Mouse (Mus musculus): ENCODE measurements around the gene Fbxo22. TPM values are rescaled to one million over a fixed set of nuclear protein-coding genes. Genes with fewer than 3 reads are reported as not detected.

The Fbxo22 gene
- polyA plus RNA-seq, 1 experiment from 2014 or later, result 86.4 TPM

DNA sequence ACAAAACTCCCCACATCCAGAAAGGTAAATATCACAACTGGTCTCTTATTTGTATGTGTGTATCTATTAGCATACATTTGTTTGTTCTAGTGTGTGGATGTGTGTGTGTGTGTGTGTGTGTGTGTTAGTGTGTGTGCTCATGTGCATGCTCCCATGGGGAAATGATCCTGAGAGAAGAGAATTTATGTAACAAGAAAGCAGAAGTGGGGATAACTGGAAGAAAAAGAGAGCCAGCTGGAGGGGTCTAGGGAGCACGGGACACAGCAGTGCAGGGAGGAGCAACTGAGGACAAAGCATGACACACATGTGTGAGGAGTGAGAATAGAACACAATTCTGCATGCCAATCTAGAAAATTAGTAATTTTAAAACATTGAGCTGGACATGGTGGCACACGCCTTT is 48.4 kb downstream of the Fbxo22 start:
- Histone ChIP-seq H3K9me3 (no peaks in the 10 kb centered on the region), H3K27ac (no peak overlapping the region), H3K4me2 (no peak overlapping the region), H3K27me3 (no peaks in the 10 kb centered on the region), H3K36me3 (replicated peaks) (no peaks in the 10 kb centered on the region), H3K4me3 (replicated peaks) (no peak overlapping the region), H3K4me1 (no peaks in the 10 kb centered on the region), H3K9ac (no peak overlapping the region)
- WGBS, result 98% methylated on average over 2 of the region's 2 CpGs
- no peak for ATAC-seq (ENCODE audit: low FRiP score)

DNA sequence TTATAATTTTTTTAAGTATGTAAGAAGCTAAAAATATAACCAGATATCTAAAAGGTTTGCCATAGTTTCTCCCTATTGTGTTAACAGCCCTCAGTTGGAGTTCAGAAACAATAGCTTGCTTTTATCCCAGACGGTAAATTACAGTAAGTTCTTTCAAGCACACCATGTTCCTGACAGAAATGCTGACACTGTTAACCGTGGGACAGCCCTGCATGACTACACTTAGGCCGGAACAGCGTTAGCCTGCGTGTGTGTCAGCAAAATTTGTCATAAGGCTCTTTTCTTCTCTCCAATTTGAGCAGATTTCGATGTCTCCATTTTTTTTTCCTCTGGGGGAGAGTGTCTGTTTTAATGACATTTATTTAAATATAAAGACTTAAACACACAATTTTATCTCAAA is 51.0 kb downstream of the Fbxo22 start:
- H3K27ac ChIP-seq, result no peak overlapping the region
- no peaks in the 10 kb centered on the region for H3K36me3 ChIP-seq (replicated peaks)
- no peaks in the 10 kb centered on the region for H3K4me1 ChIP-seq
- no peaks in the 10 kb centered on the region for H3K27me3 ChIP-seq
- WGBS, result 78% methylated on average over 6 of the region's 6 CpGs
- H3K9ac ChIP-seq, result no peak overlapping the region
- no peak overlapping the region for H3K4me2 ChIP-seq
- ATAC-seq (ENCODE audit: low FRiP score), result no peak
- H3K4me3 ChIP-seq (replicated peaks), result no peak overlapping the region
- no peaks in the 10 kb centered on the region for H3K9me3 ChIP-seq

DNA sequence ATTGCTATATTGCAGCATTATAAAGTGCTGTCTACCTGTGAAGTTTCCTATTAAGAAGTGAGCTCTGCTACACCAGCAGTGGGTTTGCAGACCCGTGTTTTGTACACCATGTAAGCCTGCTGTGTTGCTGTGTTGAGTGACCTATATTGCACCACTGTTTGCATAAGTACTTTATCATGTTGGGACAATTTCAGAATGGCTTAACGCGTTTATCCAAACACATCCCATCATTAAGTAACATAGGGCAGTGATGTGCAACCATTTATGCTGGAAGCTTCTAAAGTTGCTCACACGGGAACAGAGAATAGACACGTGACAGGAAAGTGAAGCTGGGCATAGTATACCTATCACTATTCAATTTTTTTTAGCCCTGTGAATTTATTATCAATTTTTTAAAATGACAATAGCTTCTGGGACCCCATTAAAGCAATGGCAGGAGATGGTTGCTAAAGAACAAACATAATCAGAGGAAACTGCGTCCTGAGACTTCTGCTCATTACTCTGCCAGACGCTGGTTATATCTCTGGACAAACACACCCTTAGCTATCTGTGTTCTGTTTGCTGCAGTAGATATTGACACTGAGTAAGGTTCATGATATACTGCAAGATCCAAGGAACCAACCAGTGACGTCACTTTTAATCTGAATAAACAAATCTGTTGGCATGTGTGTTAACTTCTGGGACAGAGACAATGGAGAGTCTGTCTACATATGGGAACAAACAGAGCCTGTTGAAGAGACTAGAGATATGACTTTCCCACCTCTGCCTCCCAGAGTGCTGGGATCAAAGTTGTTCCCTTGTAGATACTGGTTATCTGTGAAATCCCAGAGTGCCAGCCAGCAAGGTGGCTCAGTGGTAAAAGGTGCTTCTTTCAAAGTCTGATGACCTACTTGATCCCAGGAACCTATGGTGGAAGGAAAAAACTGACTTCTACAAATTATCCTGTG is 55.9 kb downstream of the Fbxo22 start:
- H3K9ac ChIP-seq, result no peak overlapping the region
- no peaks in the 10 kb centered on the region for H3K9me3 ChIP-seq
- no peaks in the 10 kb centered on the region for H3K36me3 ChIP-seq (replicated peaks)
- H3K4me3 ChIP-seq (replicated peaks), result no peak overlapping the region
- H3K4me1 ChIP-seq, result no peaks in the 10 kb centered on the region
- no peak for ATAC-seq (ENCODE audit: low FRiP score)
- H3K27me3 ChIP-seq, result no peaks in the 10 kb centered on the region
- no peak overlapping the region for H3K4me2 ChIP-seq
- H3K27ac ChIP-seq, result no peak overlapping the region
- whole genome bisulfite sequencing, result 87% methylated on average over 8 of the region's 8 CpGs

DNA sequence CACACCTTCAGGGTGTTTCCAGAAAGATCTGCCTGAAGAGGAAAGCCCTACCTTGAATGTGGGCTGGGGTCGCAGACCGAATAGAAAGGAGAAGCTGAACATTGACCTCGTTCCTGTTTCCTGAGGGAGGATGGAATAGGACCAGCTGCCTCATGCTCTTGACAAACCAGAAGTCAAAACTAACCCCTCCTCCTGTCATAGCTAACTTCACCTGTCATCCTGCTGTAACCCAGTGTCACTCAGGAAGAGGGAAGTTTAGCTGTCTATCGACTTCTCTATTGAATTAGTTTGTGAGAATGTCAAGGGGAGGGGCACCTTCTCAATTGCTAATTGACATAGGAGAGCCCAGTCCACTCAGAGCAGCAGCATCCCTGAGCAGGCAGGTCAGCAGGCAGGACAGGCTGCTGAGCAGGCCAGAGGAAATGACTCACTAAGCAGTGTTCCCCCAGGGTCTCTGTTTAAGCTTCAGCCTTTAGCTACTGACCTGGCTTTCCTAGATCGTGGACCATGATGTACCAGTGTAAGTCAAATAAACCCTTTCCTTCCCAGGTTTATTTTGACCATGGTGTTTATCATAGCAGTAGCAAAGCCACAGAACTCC is 63.3 kb downstream of the Fbxo22 start:
- Histone ChIP-seq H3K9ac (no peak overlapping the region), H3K36me3 (replicated peaks) (no peaks in the 10 kb centered on the region), H3K27ac (no peak overlapping the region), H3K9me3 (no peaks in the 10 kb centered on the region), H3K27me3 (no peaks in the 10 kb centered on the region), H3K4me2 (no peak overlapping the region), H3K4me1 (no peaks in the 10 kb centered on the region), H3K4me3 (replicated peaks) (no peak overlapping the region)
- no peak for ATAC-seq (ENCODE audit: low FRiP score)
- WGBS, result 63% methylated on average over 5 of the region's 5 CpGs

DNA sequence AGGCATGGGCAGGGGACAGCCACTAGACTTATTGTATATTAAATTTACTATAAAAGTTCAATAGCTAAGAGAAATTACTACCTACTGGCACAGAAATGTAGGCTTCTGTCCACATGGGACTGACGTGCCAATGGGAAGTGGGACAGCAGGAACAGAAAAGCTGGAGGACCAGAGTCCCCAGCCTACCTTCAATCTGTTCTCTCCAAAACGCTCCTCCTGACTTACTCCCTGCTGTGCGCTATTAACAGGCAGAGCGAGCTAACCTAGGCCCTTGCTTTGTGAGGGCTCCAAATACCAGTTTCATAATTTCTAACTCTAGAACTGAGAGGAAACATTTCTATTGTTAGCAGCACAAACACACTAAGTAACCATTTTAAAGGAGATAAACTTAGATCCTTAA is 65.2 kb downstream of the Fbxo22 start:
- Histone ChIP-seq H3K27ac (no peak overlapping the region), H3K36me3 (replicated peaks) (no peaks in the 10 kb centered on the region), H3K4me3 (replicated peaks) (no peak overlapping the region), H3K9me3 (no peaks in the 10 kb centered on the region), H3K4me1 (no peaks in the 10 kb centered on the region), H3K27me3 (no peaks in the 10 kb centered on the region), H3K4me2 (no peak overlapping the region), H3K9ac (no peak overlapping the region)
- ATAC-seq (ENCODE audit: low FRiP score), result no peak
- WGBS, result 35% methylated on average over 4 of the region's 4 CpGs

Other genes starting within 250 kb of the Fbxo22 start
- 1.2 and 1.6 TPM in 2 replicates for gene Chrna5, start 228.0 kb upstream of the Fbxo22 start, polyA plus RNA-seq (2016; fragmentation: Nextera tagmentation; extraction: Ambion mirVana)
- 6.7 and 7.7 TPM in 2 replicates for gene Chrna3, start 182.4 kb upstream of the Fbxo22 start, polyA plus RNA-seq (2016; fragmentation: Nextera tagmentation; extraction: Ambion mirVana)
- 1.2 TPM in 2 replicates for gene Chrnb4, start 160.1 kb upstream of the Fbxo22 start, polyA plus RNA-seq (2016; fragmentation: Nextera tagmentation; extraction: Ambion mirVana)
- 44.8 and 46.5 TPM in 2 replicates for gene Ube2q2, start 60.1 kb upstream of the Fbxo22 start, polyA plus RNA-seq (2016; fragmentation: Nextera tagmentation; extraction: Ambion mirVana)
- 0.87 and 2.2 TPM in 2 replicates for gene Nrg4, start 117.9 kb downstream of the Fbxo22 start, polyA plus RNA-seq (2016; fragmentation: Nextera tagmentation; extraction: Ambion mirVana)
- gene Tmem266, start 118.0 kb downstream of the Fbxo22 start, polyA plus RNA-seq (2016; fragmentation: Nextera tagmentation; extraction: Ambion mirVana), result 0.73 and 0.74 TPM in 2 replicates